ENCODE assay signal across 8 mouse cellular contexts in the genomic region with DNA sequence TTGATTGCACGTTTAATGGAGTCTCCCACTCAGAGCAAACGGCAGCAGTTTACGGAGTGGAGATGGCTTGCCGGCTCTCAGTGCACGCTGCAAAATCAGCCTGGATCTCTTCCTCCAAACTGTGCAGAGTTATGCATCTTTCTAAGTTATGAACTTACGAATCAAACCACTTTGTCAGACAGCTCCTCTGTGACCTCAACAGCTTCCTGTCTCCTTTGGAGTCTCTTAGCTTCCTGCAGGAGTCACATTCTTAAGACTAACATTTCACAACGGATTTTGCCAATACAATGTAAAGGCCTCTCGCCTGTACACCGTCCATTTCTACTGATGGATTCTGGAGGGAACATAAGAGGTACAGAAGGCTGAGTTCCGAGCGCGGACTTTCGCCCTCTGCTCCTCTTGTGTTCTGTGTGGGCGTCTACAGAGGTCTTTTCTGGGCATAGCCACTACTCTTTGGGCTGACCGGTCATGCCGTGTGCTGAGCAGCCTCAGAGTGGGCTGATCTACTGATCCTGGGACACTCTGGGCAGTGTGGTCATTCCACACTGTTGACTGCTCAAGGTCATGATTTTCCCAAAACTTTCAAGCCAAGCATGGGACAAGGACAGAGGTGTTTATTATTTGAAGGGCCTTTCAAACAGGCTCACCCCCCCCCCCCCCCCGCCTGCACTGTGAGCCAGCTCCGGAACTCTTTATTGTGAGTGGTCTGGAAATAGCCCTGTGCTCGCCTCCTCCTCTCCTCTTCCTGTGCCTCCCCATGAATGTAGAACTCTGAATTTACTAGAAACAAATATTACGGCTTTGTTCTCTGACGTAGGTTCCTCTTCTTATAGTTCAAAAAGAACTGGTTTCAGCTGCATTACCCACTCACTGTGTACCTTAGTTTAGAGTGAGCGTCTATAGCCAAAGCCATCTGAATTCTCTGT.
A peak's percentile ranks its signal among the peaks of the same experiment; 100 is the strongest.
DNase-seq lines count a peak whose midpoint lies in the region; ATAC-seq and TF ChIP-seq lines count a peak whose summit lies in the region.

No protein-coding gene starts in this region.

- H3K9me3 ChIP-seq in limb, embryonic 12.5 days = no peaks in the 10 kb centered on the region
- H3K9me3 ChIP-seq in stomach, embryonic 15.5 days = no peaks in the 10 kb centered on the region

- no peak for ATAC-seq in limb, embryonic 12.5 days (ENCODE audit: insufficient number of reproducible peaks, insufficient read depth, low FRiP score, low TSS enrichment, low read depth)
- ATAC-seq in stomach, embryonic 15.5 days (ENCODE audit: insufficient read depth, low FRiP score, low read depth) = peak; percentile 32; the same call in 1 of the 2 replicates
- ATAC-seq in monocyte, adult 5-6 weeks (replicated peaks; ENCODE audit: insufficient number of reproducible peaks, low FRiP score, low TSS enrichment, poor library complexity, severe bottlenecking) = no peak

- H3K4me1 ChIP-seq in thymus, adult 2 months (replicated peaks; ENCODE audit: control insufficient read depth, insufficient read depth, low read length) = peaks cover 51% of the 10 kb centered on the region
- peaks cover 76% of the 10 kb centered on the region for H3K4me1 ChIP-seq in limb, embryonic 12.5 days (replicated peaks)
- H3K4me1 ChIP-seq in stomach, embryonic 15.5 days = peaks cover 24% of the 10 kb centered on the region; the same call in 1 of the 2 replicates

- no peak for TF ChIP-seq CTCF in thymus, adult 2 months (IDR thresholded peaks at IDR 0.05; ENCODE audit: borderline replicate concordance, control insufficient read depth, extremely low read depth, insufficient read depth, low read length, poor library complexity)

- H3K36me3 ChIP-seq in thymus, adult 2 months (ENCODE audit: control insufficient read depth, insufficient read depth, low read length) = no peaks in the 10 kb centered on the region
- H3K36me3 ChIP-seq in limb, embryonic 12.5 days = peaks cover 15% of the 10 kb centered on the region; the same call in 1 of the 2 replicates
- H3K36me3 ChIP-seq in stomach, embryonic 15.5 days = no peaks in the 10 kb centered on the region

- peak; percentile 55 for DNase-seq in adrenal gland, adult 2 months
- DNase-seq in adrenal gland, postnatal 4 days (ENCODE audit: low spot score in 2 of 2) = no peak
- no peak for DNase-seq in thymus, adult 2 months
- DNase-seq in thymus, postnatal 10 days (ENCODE audit: low spot score in 2 of 2) = no peak
- DNase-seq in layer of hippocampus, adult 9-10 months (ENCODE audit: low spot score) = no peak

- no peaks in the 10 kb centered on the region for H3K27me3 ChIP-seq in thymus, adult 2 months (ENCODE audit: control insufficient read depth, insufficient read depth, low read length)
- H3K27me3 ChIP-seq in limb, embryonic 12.5 days = no peaks in the 10 kb centered on the region
- H3K27me3 ChIP-seq in stomach, embryonic 15.5 days (replicated peaks) = no peaks in the 10 kb centered on the region

- H3K4me2 ChIP-seq in limb, embryonic 12.5 days = no peak overlapping the region
- H3K4me2 ChIP-seq in stomach, embryonic 15.5 days = no peak overlapping the region

- peak overlapping the region; percentile 79 for H3K27ac ChIP-seq in thymus, adult 2 months (ENCODE audit: control insufficient read depth, insufficient read depth, low read length)
- H3K27ac ChIP-seq in limb, embryonic 12.5 days = peak overlapping the region; percentile 96
- H3K27ac ChIP-seq in stomach, embryonic 15.5 days = peak overlapping the region; percentile 67; the same call in 1 of the 2 replicates

- no peak overlapping the region for H3K9ac ChIP-seq in limb, embryonic 12.5 days (replicated peaks)
- no peak overlapping the region for H3K9ac ChIP-seq in stomach, embryonic 15.5 days

- WGBS in thymus, adult 2 months = 37% methylated on average over 22 of the region's 22 CpGs
- WGBS in limb, embryonic 12.5 days = 69% methylated on average over 22 of the region's 22 CpGs
- 51% methylated on average over 22 of the region's 22 CpGs for WGBS in stomach, embryonic 15.5 days

- no peak overlapping the region for H3K4me3 ChIP-seq in thymus, adult 2 months (ENCODE audit: control insufficient read depth, insufficient read depth, low read length)
- H3K4me3 ChIP-seq in limb, embryonic 12.5 days (replicated peaks) = no peak overlapping the region
- no peak overlapping the region for H3K4me3 ChIP-seq in stomach, embryonic 15.5 days (replicated peaks)

- no peak for TF ChIP-seq POLR2A in thymus, adult 2 months (IDR thresholded peaks at IDR 0.05; ENCODE audit: control insufficient read depth, extremely low read depth, insufficient read depth, low read length, poor library complexity)
